Mouse (Mus musculus): ENCODE measurements around the gene Idh1.
A peak's percentile ranks its signal among the peaks of the same experiment; 100 is the strongest.
"Not testable (repeated sequence)": the region's sequence is repeated elsewhere in the genome, so short reads cannot be mapped to it uniquely, and the experiment has no call there.

The Idh1 gene

GRCm38 (mm10) chr1:65186287-65187073 is at the start of gene Idh1, which contains the start of gene Pikfyve:
Idh1 (minus strand) TSS chr1:65186500.
Pikfyve (plus strand) TSS chr1:65186683.
- DNase-seq (ENCODE audit: low spot score): peak; percentile 98

- DNase-seq (ENCODE audit: low spot score): peak; percentile 4
Measured at GRCm38 (mm10) chr1:65230566-65230965, 44.3 kb upstream of the Idh1 start.

GRCm38 (mm10) chr1:65229768-65230167 is 43.5 kb upstream of the Idh1 start:
- not testable (repeated sequence) for DNase-seq (ENCODE audit: low spot score)

- DNase-seq (ENCODE audit: low spot score): peak; percentile 1
Measured at GRCm38 (mm10) chr1:65227681-65228080, 41.4 kb upstream of the Idh1 start.

- DNase-seq (ENCODE audit: low spot score): no peak
Measured at GRCm38 (mm10) chr1:65223654-65224053, 37.4 kb upstream of the Idh1 start.

- DNase-seq (ENCODE audit: low spot score): no peak
Measured at GRCm38 (mm10) chr1:65217972-65218371, 31.7 kb upstream of the Idh1 start.

- no peak for DNase-seq (ENCODE audit: low spot score)
Measured at GRCm38 (mm10) chr1:65217567-65217966, 31.3 kb upstream of the Idh1 start.

GRCm38 (mm10) chr1:65213214-65213613 is 26.9 kb upstream of the Idh1 start:
- no peak for DNase-seq (ENCODE audit: low spot score)

- DNase-seq (ENCODE audit: low spot score): no peak
Measured at GRCm38 (mm10) chr1:65204299-65204698, 18.0 kb upstream of the Idh1 start.

GRCm38 (mm10) chr1:65198861-65199260 is 12.6 kb upstream of the Idh1 start:
- DNase-seq (ENCODE audit: low spot score): no peak

GRCm38 (mm10) chr1:65198425-65198824 is 12.1 kb upstream of the Idh1 start:
- no peak for DNase-seq (ENCODE audit: low spot score)

- DNase-seq (ENCODE audit: low spot score): no peak
Measured at GRCm38 (mm10) chr1:65193226-65193625, 6.9 kb upstream of the Idh1 start.

GRCm38 (mm10) chr1:65190172-65190571 is 3.9 kb upstream of the Idh1 start:
- no peak for DNase-seq (ENCODE audit: low spot score)

GRCm38 (mm10) chr1:65187074-65187430 is 752 bp upstream of the Idh1 start:
- no peak for DNase-seq (ENCODE audit: low spot score)

- peak; percentile 3 for DNase-seq (ENCODE audit: low spot score)
Measured at GRCm38 (mm10) chr1:65185524-65186205, 635 bp downstream of the Idh1 start.

- DNase-seq (ENCODE audit: low spot score): no peak
Measured at GRCm38 (mm10) chr1:65185011-65185410, 1.3 kb downstream of the Idh1 start.

- DNase-seq (ENCODE audit: low spot score): no peak
Measured at GRCm38 (mm10) chr1:65183994-65184393, 2.3 kb downstream of the Idh1 start.

GRCm38 (mm10) chr1:65181459-65181858 is 4.8 kb downstream of the Idh1 start:
- DNase-seq (ENCODE audit: low spot score): no peak

GRCm38 (mm10) chr1:65179634-65180249 is 6.6 kb downstream of the Idh1 start:
- peak; percentile 86 for DNase-seq (ENCODE audit: low spot score)

- peak; percentile 98 for DNase-seq (ENCODE audit: low spot score)
Measured at GRCm38 (mm10) chr1:65178902-65179432, 7.3 kb downstream of the Idh1 start.

- DNase-seq (ENCODE audit: low spot score): peak; percentile 97
Measured at GRCm38 (mm10) chr1:65178126-65178901, 8.0 kb downstream of the Idh1 start.

GRCm38 (mm10) chr1:65177452-65177851 is 8.8 kb downstream of the Idh1 start:
- DNase-seq (ENCODE audit: low spot score): peak; percentile 61
